Comparison of ENCODE assay signal across 26 mouse cellular contexts in genomic region chr19:32937591-32937990, GRCm38 (mm10).
DNase-seq lines count a peak whose midpoint lies in the region; ATAC-seq and TF ChIP-seq lines count a peak whose summit lies in the region.
"Had no signal": no experiment of that assay in that cellular context is flagged by ENCODE, and none has a peak within 500 bp of the region (broad histone marks: within the 10 kb centered on the region; RNA-seq: fewer than 3 reads in every experiment).

No protein-coding gene starts in this region.

- no peaks in the 10 kb centered on the region for H3K4me1 ChIP-seq in embryonic fibroblast, embryonic 13.5 days (ENCODE audit: control insufficient read depth, insufficient read depth, low read length)
- H3K4me1 ChIP-seq: heart, embryonic 10.5 days; heart, embryonic 13.5 days had no signal

- TF ChIP-seq POLR2A in embryonic fibroblast, embryonic 13.5 days (IDR thresholded peaks at IDR 0.05; ENCODE audit: low read depth, low read length): no peak

- no peak overlapping the region for H3K4me3 ChIP-seq in embryonic fibroblast, embryonic 13.5 days (ENCODE audit: insufficient read depth, low read length)
- H3K4me3 ChIP-seq: heart, adult 2 months; heart, embryonic 10.5 days; heart, embryonic 13.5 days had no signal

- no peak for ATAC-seq in CD4-positive, CD25-positive, alpha-beta regulatory T cell, adult 4 months
- ATAC-seq: activated CD4-positive, CD25-positive, alpha-beta regulatory T cell, adult 4 months; forebrain, embryonic 14.5 days; forebrain, postnatal 0 days; hindbrain, postnatal 0 days; inflammation-experienced regulatory T-cells, adult 6 months; intestine, embryonic 16.5 days had no signal

- DNase-seq in embryo, embryonic 10 days (ENCODE audit: low spot score): peak; percentile 24
- DNase-seq in embryo, embryonic 9.5 days (ENCODE audit: extremely low spot score): peak; percentile 9
- DNase-seq in T-cell, adult 2 months (ENCODE audit: low spot score): no peak
- no peak for DNase-seq in frontal cortex, postnatal 36 days (ENCODE audit: low spot score in 2 of 2)
- DNase-seq: adrenal gland, adult 8-10 months; adrenal gland, postnatal 25 days; cerebellum, adult 18-20 months; cerebellum, adult 9-10 months; cerebellum, postnatal 14 days; forebrain, postnatal 0 days; gastrocnemius, postnatal 10 days; gastrocnemius, postnatal 36 days; heart, adult 2 months; heart, postnatal 14 days; heart, postnatal 4 days; kidney, adult 18-20 months had no signal

- TF ChIP-seq CTCF in embryonic fibroblast, embryonic 13.5 days (IDR thresholded peaks at IDR 0.05; ENCODE audit: borderline replicate concordance, insufficient read depth, low read length): no peak

- H3K27ac ChIP-seq in embryonic fibroblast, embryonic 13.5 days (ENCODE audit: insufficient read depth, low read length): peak overlapping the region; percentile 42; the same call in 1 of the 2 replicates
- H3K27ac ChIP-seq: heart, adult 2 months; heart, embryonic 10.5 days; heart, embryonic 13.5 days; hindbrain, embryonic 14.5 days; hindbrain, postnatal 0 days had no signal

Comparison
In these comparisons a context has a peak if more than half of its experiments do, and no peak if none do; other contexts are left out.
1. DNase-seq: peak in embryo, embryonic 10 days (single experiment) and embryo, embryonic 9.5 days (single experiment); none in T-cell, adult 2 months (single experiment) and frontal cortex, postnatal 36 days (0 of 2).